Mouse (Mus musculus): ENCODE measurements around the gene Kazn. TPM values are rescaled to one million over a fixed set of nuclear protein-coding genes. Genes with fewer than 3 reads are reported as not detected.

Kazn gene
- polyA plus RNA-seq, 1 experiment from 2014 or later: 16.4 TPM

DNA sequence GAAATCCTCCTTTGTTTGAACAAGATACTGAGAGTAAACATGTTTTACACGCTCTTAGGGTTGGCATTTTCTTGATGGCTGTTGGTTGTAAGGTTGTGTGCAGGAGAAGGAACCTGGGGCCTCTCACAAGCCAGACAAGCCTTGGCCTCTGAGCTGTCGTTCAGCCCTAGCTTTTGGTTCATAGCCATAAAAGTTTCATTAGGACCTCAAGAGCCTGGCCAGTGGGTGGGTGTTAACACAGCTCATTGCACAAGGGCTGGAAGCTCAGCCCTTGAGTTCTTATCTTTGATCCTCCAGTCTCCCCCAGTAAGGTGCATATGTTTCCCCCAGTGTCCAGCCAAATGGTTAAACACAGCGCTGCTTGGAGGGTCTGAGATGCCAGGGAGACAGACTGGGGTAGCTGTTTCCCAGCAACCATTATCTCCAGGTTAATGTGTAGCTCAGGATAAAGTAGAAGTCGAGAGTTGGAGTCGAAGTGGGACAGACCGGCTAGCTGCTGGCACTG is 65.2 kb downstream of the Kazn start:
- Histone ChIP-seq H3K4me2 (replicated peaks) (no peak overlapping the region), H3K27ac (replicated peaks) (no peak overlapping the region), H3K9me3 (replicated peaks) (no peaks in the 10 kb centered on the region), H3K36me3 (no peaks in the 10 kb centered on the region), H3K27me3 (no peaks in the 10 kb centered on the region), H3K4me3 (replicated peaks) (no peak overlapping the region), H3K9ac (no peak overlapping the region), H3K4me1 (peaks cover 26% of the 10 kb centered on the region)
- no peak for ATAC-seq (ENCODE audit: insufficient number of reproducible peaks, low FRiP score, low TSS enrichment, low read depth)
- 68% methylated on average over 6 of the region's 6 CpGs for WGBS

DNA sequence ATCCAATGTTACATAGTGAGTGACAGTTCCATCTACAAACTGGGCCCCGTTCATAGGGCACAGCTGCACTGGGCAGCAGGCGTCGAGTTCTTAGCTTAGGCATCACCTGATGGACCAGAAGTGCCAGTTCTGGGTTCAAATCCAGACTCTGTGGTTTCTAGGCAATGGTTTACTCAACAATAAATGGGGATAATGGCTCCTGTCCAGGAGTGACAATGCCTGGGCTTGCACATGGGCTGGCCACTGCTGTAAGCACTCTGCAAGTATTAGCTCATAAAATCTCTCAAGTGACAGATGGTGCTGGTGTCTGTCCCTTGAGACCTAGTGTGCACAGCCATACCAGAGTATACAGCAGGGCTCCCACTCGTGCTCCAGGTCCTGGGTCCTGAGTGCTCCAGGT is 66.3 kb downstream of the Kazn start:
- no peak overlapping the region for H3K9ac ChIP-seq
- no peaks in the 10 kb centered on the region for H3K9me3 ChIP-seq (replicated peaks)
- peaks cover 26% of the 10 kb centered on the region for H3K4me1 ChIP-seq
- no peak overlapping the region for H3K4me2 ChIP-seq (replicated peaks)
- no peak for ATAC-seq (ENCODE audit: insufficient number of reproducible peaks, low FRiP score, low TSS enrichment, low read depth)
- H3K36me3 ChIP-seq: no peaks in the 10 kb centered on the region
- no peaks in the 10 kb centered on the region for H3K27me3 ChIP-seq
- H3K4me3 ChIP-seq (replicated peaks): no peak overlapping the region
- WGBS: 77% methylated on average over 4 of the region's 4 CpGs
- H3K27ac ChIP-seq (replicated peaks): peak overlapping the region; percentile 53; the same call in 1 of the 2 replicates

DNA sequence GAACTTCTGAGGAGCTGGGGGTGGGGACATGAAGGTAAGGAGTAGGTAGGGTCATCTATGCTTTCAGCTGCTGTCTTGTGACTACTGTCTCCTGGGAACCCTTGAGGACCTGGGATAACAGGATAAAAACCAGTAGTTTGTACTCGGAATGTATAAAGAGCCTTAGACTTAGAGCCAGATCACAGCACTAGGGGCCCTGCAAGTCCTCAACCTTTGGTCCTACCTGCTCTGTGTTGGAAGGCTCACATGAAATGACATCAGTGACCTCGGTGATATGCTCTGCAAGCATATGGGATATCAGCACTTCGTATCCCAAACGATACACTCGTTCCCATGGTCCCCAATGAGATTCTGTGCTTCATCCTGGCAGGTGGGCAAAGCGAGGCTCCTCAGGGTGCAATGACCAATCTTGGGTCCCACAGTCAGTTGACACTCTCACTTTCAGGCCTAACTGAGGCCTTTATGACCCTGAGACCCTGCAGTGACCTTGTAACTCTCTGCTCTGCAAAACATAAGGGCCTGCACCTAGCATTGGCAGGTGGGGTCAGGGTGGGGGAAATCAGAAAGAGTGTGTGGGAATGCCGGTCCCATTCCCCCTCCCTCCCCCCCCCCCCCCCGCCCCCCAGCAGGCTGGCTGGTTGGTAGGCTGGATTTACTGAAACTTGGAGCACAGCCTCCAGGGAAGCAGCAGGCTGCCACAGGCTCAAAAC is 67.3 kb downstream of the Kazn start:
- no peak for ATAC-seq (ENCODE audit: insufficient number of reproducible peaks, low FRiP score, low TSS enrichment, low read depth)
- WGBS: 66% methylated on average over 7 of the region's 8 CpGs
- H3K9ac ChIP-seq: no peak overlapping the region
- no peaks in the 10 kb centered on the region for H3K36me3 ChIP-seq
- H3K27ac ChIP-seq (replicated peaks): peak overlapping the region; percentile 53
- H3K4me2 ChIP-seq (replicated peaks): no peak overlapping the region
- H3K9me3 ChIP-seq (replicated peaks): no peaks in the 10 kb centered on the region
- H3K27me3 ChIP-seq: no peaks in the 10 kb centered on the region
- no peak overlapping the region for H3K4me3 ChIP-seq (replicated peaks)
- H3K4me1 ChIP-seq: peaks cover 26% of the 10 kb centered on the region

DNA sequence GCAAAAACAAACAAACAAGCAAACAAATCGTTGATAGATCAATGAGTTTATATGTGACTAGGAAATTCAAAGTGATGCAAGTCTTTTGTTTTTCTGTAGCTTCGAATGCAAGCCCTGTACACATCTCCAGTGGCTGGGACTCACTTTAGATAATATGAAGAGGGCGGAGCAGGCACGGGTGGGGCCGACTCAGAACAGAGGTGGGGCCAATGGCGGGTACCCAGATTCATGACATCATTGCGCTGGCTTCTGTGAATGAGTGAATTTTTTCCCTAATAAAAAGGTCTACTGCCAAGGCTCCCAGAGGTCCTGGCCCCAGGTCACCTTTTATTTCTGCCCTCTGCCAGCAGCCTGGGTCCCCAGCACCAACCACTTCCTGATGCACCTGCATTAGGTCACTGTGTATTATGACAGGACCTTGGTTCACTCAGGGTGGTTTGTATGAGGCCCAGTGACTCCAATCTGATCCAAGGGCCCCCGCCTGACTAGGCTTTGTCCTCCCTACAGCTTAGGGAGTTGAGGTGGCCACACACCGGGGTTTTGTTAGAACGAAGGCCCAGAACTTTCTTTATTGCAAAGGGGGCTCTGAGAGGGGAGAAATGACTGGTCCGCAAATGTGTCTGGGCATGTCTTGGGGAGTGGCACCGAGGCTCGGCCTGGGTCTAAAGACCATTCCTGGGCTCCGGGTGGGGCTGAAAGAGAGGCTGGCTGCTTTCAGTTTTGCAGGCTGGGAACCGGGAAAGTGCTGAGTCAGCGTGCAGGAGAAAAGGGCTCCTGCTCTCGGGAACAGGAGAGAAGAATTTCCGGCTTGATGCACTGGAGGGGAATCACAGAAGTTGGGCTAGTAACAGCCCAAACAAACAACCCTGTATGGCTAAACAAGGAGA is 68.1 kb downstream of the Kazn start:
- no peak overlapping the region for H3K9ac ChIP-seq
- H3K36me3 ChIP-seq: no peaks in the 10 kb centered on the region
- peaks cover 32% of the 10 kb centered on the region for H3K4me1 ChIP-seq
- no peaks in the 10 kb centered on the region for H3K27me3 ChIP-seq
- no peak for ATAC-seq (ENCODE audit: insufficient number of reproducible peaks, low FRiP score, low TSS enrichment, low read depth)
- WGBS: 51% methylated on average over 18 of the region's 18 CpGs
- no peaks in the 10 kb centered on the region for H3K9me3 ChIP-seq (replicated peaks)
- peak overlapping the region; percentile 53 for H3K27ac ChIP-seq (replicated peaks)
- no peak overlapping the region for H3K4me3 ChIP-seq (replicated peaks)
- H3K4me2 ChIP-seq (replicated peaks): no peak overlapping the region

DNA sequence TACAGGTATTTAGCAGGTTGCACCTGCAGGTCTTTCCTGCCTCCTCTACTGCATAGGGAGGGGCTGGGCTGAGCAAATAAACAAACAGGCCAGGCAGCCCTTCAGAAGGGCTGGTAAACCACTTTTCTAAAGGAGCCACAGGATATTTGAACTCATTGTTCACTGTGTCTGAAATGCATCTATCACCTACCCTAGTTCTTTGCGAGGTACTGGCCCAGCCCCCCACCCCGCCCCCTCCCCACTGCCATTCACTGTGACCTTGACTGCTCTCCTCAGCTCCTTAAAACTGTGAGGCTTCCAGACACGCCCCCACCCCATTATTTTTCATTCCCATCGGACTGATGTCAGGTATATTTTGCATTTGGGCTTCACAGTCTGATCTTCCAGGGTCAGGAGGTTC is 69.6 kb downstream of the Kazn start:
- no peaks in the 10 kb centered on the region for H3K27me3 ChIP-seq
- H3K9me3 ChIP-seq (replicated peaks): no peaks in the 10 kb centered on the region
- H3K4me3 ChIP-seq (replicated peaks): no peak overlapping the region
- H3K36me3 ChIP-seq: no peaks in the 10 kb centered on the region
- H3K27ac ChIP-seq (replicated peaks): no peak overlapping the region
- H3K9ac ChIP-seq: no peak overlapping the region
- no peak overlapping the region for H3K4me2 ChIP-seq (replicated peaks)
- H3K4me1 ChIP-seq: peaks cover 36% of the 10 kb centered on the region
- ATAC-seq (ENCODE audit: insufficient number of reproducible peaks, low FRiP score, low TSS enrichment, low read depth): no peak
- WGBS: 63% methylated on average over 4 of the region's 4 CpGs

DNA sequence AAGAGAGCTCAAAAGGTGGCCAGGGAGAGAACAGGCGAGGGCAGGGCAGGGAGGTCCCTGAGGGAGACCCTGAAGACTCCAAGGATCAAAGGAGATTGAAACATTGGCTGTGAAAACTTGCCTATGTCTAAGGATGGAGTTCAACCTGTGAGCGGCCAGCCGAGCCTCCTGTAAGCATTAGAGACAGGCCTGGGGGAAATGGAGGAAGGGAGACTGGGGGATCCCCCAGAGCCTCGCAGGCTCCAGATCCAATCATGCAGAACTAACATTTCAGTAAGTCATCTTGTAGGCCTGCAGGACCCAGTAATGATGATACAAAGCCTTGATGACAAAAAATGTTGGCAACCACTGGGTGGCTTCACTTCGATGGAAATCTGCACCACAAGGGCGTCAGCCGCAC is 70.8 kb downstream of the Kazn start:
- WGBS: 76% methylated on average over 7 of the region's 7 CpGs
- H3K4me1 ChIP-seq: peaks cover 38% of the 10 kb centered on the region

DNA sequence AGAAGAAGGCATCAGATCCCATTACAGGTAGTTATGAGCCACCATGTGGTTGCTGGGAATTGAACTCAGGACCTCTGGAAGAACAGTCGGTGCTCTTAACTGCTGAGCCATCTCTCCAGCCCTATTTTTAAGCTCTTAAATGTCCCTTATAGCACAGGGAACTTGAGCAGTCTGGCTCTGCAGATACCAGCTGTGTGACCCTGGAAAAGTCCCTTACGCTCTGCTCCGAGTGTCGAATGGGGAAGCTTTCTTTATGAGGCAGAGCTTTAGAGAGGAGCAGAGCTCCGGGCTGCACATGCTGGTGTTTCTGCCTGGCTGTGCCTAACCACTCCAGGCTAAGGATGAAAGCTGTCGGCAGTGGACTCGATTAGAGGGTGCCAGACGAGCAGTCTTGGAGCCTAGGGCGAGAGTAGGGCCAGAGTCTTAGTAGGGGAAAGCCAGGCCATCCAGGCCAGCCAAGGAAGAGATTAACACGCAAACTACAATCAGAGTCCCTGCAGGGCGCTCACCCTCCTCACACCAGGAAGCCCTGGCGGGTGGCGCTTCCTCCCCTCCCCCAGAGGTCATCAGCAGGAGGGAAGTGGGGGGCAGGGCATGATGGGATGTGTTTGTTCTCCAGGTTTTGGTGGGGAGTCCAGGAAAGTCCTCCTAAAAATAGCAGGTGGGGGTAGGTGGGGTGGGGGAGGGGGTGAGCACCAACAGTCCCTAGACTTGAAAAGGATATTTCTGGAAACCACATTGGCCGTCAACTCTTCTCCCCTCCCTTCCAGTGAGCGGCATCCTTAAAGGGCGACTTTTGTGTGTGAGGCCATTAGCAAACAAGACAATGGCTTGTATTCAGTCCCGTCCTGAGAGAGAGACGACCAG is 73.1 kb downstream of the Kazn start:
- Histone ChIP-seq H3K27ac (replicated peaks) (no peak overlapping the region), H3K9ac (no peak overlapping the region), H3K4me1 (peaks cover 20% of the 10 kb centered on the region), H3K4me3 (replicated peaks) (no peak overlapping the region), H3K4me2 (replicated peaks) (no peak overlapping the region), H3K27me3 (no peaks in the 10 kb centered on the region), H3K36me3 (no peaks in the 10 kb centered on the region), H3K9me3 (replicated peaks) (no peaks in the 10 kb centered on the region; the same call in 1 of the 2 replicates)
- no peak for ATAC-seq (ENCODE audit: insufficient number of reproducible peaks, low FRiP score, low TSS enrichment, low read depth)
- whole genome bisulfite sequencing: 35% methylated on average over 18 of the region's 18 CpGs

More for the DNA sequence above, 70.8 kb downstream of the Kazn start:
- H3K9me3 ChIP-seq (replicated peaks): no peaks in the 10 kb centered on the region
- no peak overlapping the region for H3K4me3 ChIP-seq (replicated peaks)
- no peaks in the 10 kb centered on the region for H3K27me3 ChIP-seq
- no peak overlapping the region for H3K27ac ChIP-seq (replicated peaks)
- ATAC-seq (ENCODE audit: insufficient number of reproducible peaks, low FRiP score, low TSS enrichment, low read depth): no peak
- H3K9ac ChIP-seq: no peak overlapping the region
- H3K4me2 ChIP-seq (replicated peaks): no peak overlapping the region
- H3K36me3 ChIP-seq: no peaks in the 10 kb centered on the region

DNA sequence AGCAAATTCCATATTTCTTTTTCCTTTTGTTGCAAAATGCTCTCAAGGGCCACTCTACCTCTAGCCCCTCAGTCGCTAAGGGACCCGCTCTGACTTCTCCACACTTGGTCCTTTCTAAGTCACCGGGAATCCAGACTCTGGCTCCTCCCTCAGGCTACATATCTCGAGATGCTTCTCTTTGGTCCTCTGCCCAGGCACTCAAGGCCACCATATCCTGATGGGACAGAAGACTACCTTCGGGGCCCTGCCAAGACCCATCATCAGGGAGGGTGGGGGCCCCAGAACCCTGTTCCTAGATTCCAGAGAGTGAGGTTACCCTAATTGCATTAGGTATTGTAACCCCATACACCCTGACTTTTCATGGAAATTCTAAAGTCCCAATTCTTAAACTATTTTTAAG is 73.8 kb downstream of the Kazn start:
- Histone ChIP-seq H3K9ac (no peak overlapping the region), H3K4me2 (replicated peaks) (no peak overlapping the region), H3K36me3 (no peaks in the 10 kb centered on the region), H3K4me1 (peaks cover 17% of the 10 kb centered on the region), H3K27me3 (no peaks in the 10 kb centered on the region), H3K27ac (replicated peaks) (no peak overlapping the region), H3K9me3 (replicated peaks) (no peaks in the 10 kb centered on the region; the same call in 1 of the 2 replicates), H3K4me3 (replicated peaks) (no peak overlapping the region)
- ATAC-seq (ENCODE audit: insufficient number of reproducible peaks, low FRiP score, low TSS enrichment, low read depth): no peak
- 59% methylated on average over 5 of the region's 5 CpGs for WGBS

DNA sequence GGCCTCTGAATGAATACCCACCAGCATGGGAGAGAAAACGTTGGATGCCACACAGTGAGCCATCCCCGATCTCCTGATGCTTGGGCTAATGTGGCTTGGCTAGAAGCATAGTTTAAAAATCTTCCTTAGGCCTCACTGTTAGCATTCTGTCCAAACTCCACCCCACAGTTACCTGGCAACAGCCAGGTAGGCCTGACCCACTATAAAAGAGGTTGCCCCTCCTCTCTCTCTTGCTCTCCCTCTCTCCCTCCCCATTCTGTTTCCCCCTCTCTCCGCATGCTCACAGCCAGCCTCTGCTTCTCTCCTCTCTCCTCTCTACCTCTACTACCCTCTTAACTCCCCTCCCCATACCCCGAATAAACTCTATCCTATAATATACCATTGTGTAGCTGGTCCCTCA is 74.8 kb downstream of the Kazn start:
- Histone ChIP-seq H3K9me3 (replicated peaks) (no peaks in the 10 kb centered on the region; the same call in 1 of the 2 replicates), H3K4me2 (replicated peaks) (no peak overlapping the region), H3K4me1 (peaks cover 17% of the 10 kb centered on the region), H3K27me3 (no peaks in the 10 kb centered on the region), H3K27ac (replicated peaks) (no peak overlapping the region), H3K4me3 (replicated peaks) (no peak overlapping the region), H3K36me3 (no peaks in the 10 kb centered on the region), H3K9ac (no peak overlapping the region)
- 58% methylated on average over 4 of the region's 4 CpGs for WGBS
- no peak for ATAC-seq (ENCODE audit: insufficient number of reproducible peaks, low FRiP score, low TSS enrichment, low read depth)

DNA sequence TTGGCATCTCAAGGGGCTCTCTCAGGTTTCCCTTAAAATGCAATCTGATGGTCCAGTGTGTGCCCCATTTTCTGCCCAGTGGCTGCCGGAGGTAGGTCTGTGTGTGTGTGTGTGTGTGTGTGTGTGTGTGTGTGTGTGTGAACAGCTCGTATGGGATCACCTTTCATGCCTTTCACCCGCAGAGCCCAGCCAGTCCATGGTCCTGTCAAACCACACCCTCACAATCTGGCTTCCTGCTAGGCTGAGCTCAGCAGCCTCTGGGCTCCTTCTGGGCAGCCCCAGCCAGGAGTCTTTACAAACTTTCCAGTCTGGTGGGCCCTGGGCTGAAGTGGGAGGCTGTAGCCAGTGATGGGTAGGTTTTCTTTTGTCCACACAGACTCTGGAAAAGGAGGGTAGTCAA is 75.3 kb downstream of the Kazn start:
- Histone ChIP-seq H3K9ac (no peak overlapping the region), H3K9me3 (replicated peaks) (no peaks in the 10 kb centered on the region; the same call in 1 of the 2 replicates), H3K27ac (replicated peaks) (no peak overlapping the region), H3K4me2 (replicated peaks) (no peak overlapping the region), H3K4me1 (peaks cover 17% of the 10 kb centered on the region), H3K36me3 (no peaks in the 10 kb centered on the region), H3K27me3 (no peaks in the 10 kb centered on the region), H3K4me3 (replicated peaks) (no peak overlapping the region)
- WGBS: 29% methylated on average over 3 of the region's 3 CpGs
- ATAC-seq (ENCODE audit: insufficient number of reproducible peaks, low FRiP score, low TSS enrichment, low read depth): 0 out of 2 replicates have a peak, but pooled peaks have one; percentile 24

DNA sequence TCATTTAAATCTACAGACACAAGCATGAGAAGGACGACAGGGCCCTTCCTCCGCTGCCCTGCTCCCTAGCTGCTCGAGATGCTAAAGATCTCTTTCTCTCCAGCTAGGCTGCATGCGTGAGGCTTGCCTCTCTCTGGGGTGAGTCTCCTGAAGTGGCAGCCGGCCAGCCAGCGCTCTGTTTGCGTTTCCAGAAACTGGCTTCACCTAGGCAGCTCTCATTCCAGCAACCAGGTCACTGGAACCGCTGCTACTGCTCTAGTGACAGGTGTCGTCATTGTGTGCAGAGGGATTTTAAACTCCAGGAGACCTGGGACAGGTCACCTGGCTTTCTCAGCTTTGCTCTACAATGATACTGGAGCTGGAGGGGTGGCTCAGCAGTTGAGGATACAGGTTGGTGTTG is 76.5 kb downstream of the Kazn start:
- H3K36me3 ChIP-seq: peaks cover 4% of the 10 kb centered on the region; the same call in 1 of the 2 replicates
- no peak overlapping the region for H3K4me3 ChIP-seq (replicated peaks)
- ATAC-seq (ENCODE audit: insufficient number of reproducible peaks, low FRiP score, low TSS enrichment, low read depth): no peak
- WGBS: 86% methylated on average over 9 of the region's 9 CpGs
- H3K9me3 ChIP-seq (replicated peaks): no peaks in the 10 kb centered on the region; the same call in 1 of the 2 replicates
- no peak overlapping the region for H3K4me2 ChIP-seq (replicated peaks)
- no peak overlapping the region for H3K9ac ChIP-seq
- no peaks in the 10 kb centered on the region for H3K27me3 ChIP-seq
- peaks cover 17% of the 10 kb centered on the region for H3K4me1 ChIP-seq
- no peak overlapping the region for H3K27ac ChIP-seq (replicated peaks)
